Mouse (Mus musculus) B cell, adult 2 months (primary cell): ENCODE results near the gene Uck1.

Experiments used
- DNase-seq, 2 experiments: peaks; one replicate each; pipeline ENCODE4 v3.0.0; 2022

Uck1 gene

GRCm38 (mm10) chr2:32218541-32219334 lies 41.2 kb downstream of the Uck1 start:
- no peak for DNase-seq

- no peak for DNase-seq
Measured at GRCm38 (mm10) chr2:32218113-32218512, 41.8 kb downstream of the Uck1 start.

- DNase-seq = no peak
Measured at GRCm38 (mm10) chr2:32217656-32218055, 42.3 kb downstream of the Uck1 start.

- DNase-seq = no peak
Measured at GRCm38 (mm10) chr2:32216506-32216905, 43.5 kb downstream of the Uck1 start.

- DNase-seq = no peak
Measured at GRCm38 (mm10) chr2:32215576-32215975, 44.4 kb downstream of the Uck1 start.

- no peak for DNase-seq
Measured at GRCm38 (mm10) chr2:32213000-32213399, 47.0 kb downstream of the Uck1 start.

GRCm38 (mm10) chr2:32211689-32212088 lies 48.3 kb downstream of the Uck1 start:
- no peak for DNase-seq

GRCm38 (mm10) chr2:32207682-32208081 lies 52.3 kb downstream of the Uck1 start:
- no peak for DNase-seq
